Mouse (Mus musculus): Measurements from ENCODE around the gene Slc5a4a. TPM values are rescaled to one million over a fixed set of nuclear protein-coding genes. Genes with fewer than 3 reads are reported as not detected.

Slc5a4a gene
- polyA plus RNA-seq, 1 experiment from 2014 or later: not detected

DNA sequence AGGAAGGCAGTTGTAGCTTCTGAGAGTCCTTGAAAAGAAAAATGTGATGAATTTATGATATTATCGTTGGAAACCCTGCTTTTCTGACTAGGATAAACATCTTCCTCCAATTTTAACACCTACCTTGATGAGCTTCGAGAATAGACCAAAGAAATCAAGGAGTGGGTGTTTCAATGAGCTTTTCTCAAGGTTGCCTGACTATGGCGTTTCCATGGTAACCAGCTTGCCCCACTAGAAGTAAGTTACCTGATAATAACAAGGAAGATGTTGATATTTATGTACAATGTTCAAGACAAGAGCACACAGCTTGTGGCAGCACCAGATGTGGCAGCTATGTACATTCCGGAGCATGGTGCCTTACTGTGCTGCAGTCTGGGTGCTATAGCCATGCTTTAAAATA, 14.7 kb upstream of the Slc5a4a start:
- 58% methylated on average over 4 of the region's 4 CpGs for WGBS

DNA sequence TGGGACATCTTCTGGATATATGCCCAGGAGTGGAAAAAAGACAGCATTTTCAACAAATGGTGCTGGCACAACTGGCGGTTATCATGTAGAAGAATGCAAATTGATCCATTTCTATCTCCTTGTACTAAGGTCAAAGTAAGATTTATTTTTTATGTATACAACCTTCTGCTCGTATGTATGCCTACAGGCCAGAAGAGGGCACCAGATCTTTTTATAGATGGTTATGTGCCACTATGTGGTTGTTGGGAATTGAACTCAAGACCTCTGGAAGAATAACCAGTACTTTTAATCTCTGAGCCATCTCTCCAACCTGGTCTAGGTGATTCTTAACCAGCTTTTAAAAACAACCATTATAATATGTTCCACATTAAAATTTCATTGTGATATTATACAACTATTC, 10.9 kb upstream of the Slc5a4a start:
- H3K36me3 ChIP-seq (ENCODE audit: control insufficient read depth, insufficient read depth, low read length): no peaks in the 10 kb centered on the region
- TF ChIP-seq CTCF (IDR thresholded peaks at IDR 0.05; ENCODE audit: low read depth) (peak; percentile 25; the same call in 1 of the 2 replicates), EP300 (optimal IDR thresholded peaks at IDR 0.05) (no peak)
- ATAC-seq (ENCODE audit: low FRiP score, low TSS enrichment) (no peak), DNase-seq (ENCODE audit: low spot score) (no peak)
- H3K9ac ChIP-seq (ENCODE audit: low read length): no peak overlapping the region
- H3K4me1 ChIP-seq (replicated peaks; ENCODE audit: control insufficient read depth, insufficient read depth): no peaks in the 10 kb centered on the region
- H3K9me3 ChIP-seq (ENCODE audit: control insufficient read depth, low read length): no peaks in the 10 kb centered on the region
- H3K27ac ChIP-seq (replicated peaks): no peak overlapping the region
- WGBS: 80% methylated on average over 2 of the region's 2 CpGs
- no peak overlapping the region for H3K4me2 ChIP-seq (replicated peaks; ENCODE audit: low read depth)
- no peaks in the 10 kb centered on the region for H3K27me3 ChIP-seq (ENCODE audit: control insufficient read depth, insufficient read depth, low read length)
- no peak overlapping the region for H3K4me3 ChIP-seq (ENCODE audit: low read depth, low read length)

More for the DNA sequence above, 14.7 kb upstream of the Slc5a4a start:
- Histone ChIP-seq H3K4me3 (ENCODE audit: low read depth, low read length) (no peak overlapping the region), H3K27ac (replicated peaks) (no peak overlapping the region), H3K36me3 (ENCODE audit: control insufficient read depth, insufficient read depth, low read length) (no peaks in the 10 kb centered on the region), H3K9ac (ENCODE audit: low read length) (no peak overlapping the region), H3K4me1 (replicated peaks; ENCODE audit: control insufficient read depth, insufficient read depth) (no peaks in the 10 kb centered on the region), H3K9me3 (ENCODE audit: control insufficient read depth, low read length) (no peaks in the 10 kb centered on the region), H3K4me2 (replicated peaks; ENCODE audit: low read depth) (no peak overlapping the region), H3K27me3 (ENCODE audit: control insufficient read depth, insufficient read depth, low read length) (no peaks in the 10 kb centered on the region)
- ATAC-seq (ENCODE audit: low FRiP score, low TSS enrichment) (no peak), DNase-seq (ENCODE audit: low spot score) (no peak)
- TF ChIP-seq EP300 (optimal IDR thresholded peaks at IDR 0.05) (no peak), CTCF (IDR thresholded peaks at IDR 0.05; ENCODE audit: low read depth) (no peak)

DNA sequence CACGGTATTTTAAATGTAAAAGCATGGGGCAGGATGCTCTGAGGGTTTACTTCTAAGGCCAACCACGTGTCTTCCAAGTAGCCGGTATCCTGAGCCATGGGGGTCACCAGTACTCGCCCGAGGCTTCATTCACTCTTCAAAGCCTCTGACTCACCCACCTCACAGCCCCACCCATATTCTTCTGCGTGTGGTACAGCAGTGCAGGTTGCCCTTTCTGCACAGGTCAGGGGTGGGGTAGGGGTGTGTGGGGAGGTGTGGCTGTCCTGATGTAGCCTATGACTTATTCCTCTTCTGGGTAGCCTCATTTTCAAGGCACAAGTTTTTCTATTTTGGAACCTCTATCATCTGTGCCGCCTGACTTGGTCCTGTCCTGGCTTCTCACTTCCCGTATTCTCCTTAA, 405 bp upstream of the Slc5a4a start:
- H3K4me2 ChIP-seq (replicated peaks; ENCODE audit: low read depth): no peak overlapping the region
- no peak overlapping the region for H3K27ac ChIP-seq (replicated peaks)
- ATAC-seq (ENCODE audit: low FRiP score, low TSS enrichment) (peak; percentile 74), DNase-seq (ENCODE audit: low spot score) (peak; percentile 31)
- H3K36me3 ChIP-seq (ENCODE audit: control insufficient read depth, insufficient read depth, low read length): no peaks in the 10 kb centered on the region
- no peaks in the 10 kb centered on the region for H3K4me1 ChIP-seq (replicated peaks; ENCODE audit: control insufficient read depth, insufficient read depth)
- WGBS: 44% methylated on average over 8 of the region's 8 CpGs
- H3K4me3 ChIP-seq (ENCODE audit: low read depth, low read length): no peak overlapping the region
- TF ChIP-seq EP300 (optimal IDR thresholded peaks at IDR 0.05): no peak
- TF ChIP-seq CTCF (IDR thresholded peaks at IDR 0.05; ENCODE audit: low read depth): no peak
- H3K9ac ChIP-seq (ENCODE audit: low read length): no peak overlapping the region
- H3K9me3 ChIP-seq (ENCODE audit: control insufficient read depth, low read length): no peaks in the 10 kb centered on the region
- no peaks in the 10 kb centered on the region for H3K27me3 ChIP-seq (ENCODE audit: control insufficient read depth, insufficient read depth, low read length)

GRCm38 (mm10) chr10:76155911-76156310, 8.7 kb downstream of the Slc5a4a start:
- Histone ChIP-seq H3K4me2 (replicated peaks; ENCODE audit: low read depth) (no peak overlapping the region), H3K27ac (replicated peaks) (no peak overlapping the region), H3K9ac (ENCODE audit: low read length) (no peak overlapping the region), H3K27me3 (ENCODE audit: control insufficient read depth, insufficient read depth, low read length) (no peaks in the 10 kb centered on the region), H3K4me3 (ENCODE audit: low read depth, low read length) (no peak overlapping the region), H3K36me3 (ENCODE audit: control insufficient read depth, insufficient read depth, low read length) (no peaks in the 10 kb centered on the region), H3K9me3 (ENCODE audit: control insufficient read depth, low read length) (no peaks in the 10 kb centered on the region), H3K4me1 (replicated peaks; ENCODE audit: control insufficient read depth, insufficient read depth) (no peaks in the 10 kb centered on the region)
- no peak for DNase-seq (ENCODE audit: low spot score)
- WGBS: 85% methylated on average over 7 of the region's 7 CpGs
- ATAC-seq (ENCODE audit: low FRiP score, low TSS enrichment): no peak
- TF ChIP-seq EP300 (optimal IDR thresholded peaks at IDR 0.05): no peak
- no peak for TF ChIP-seq CTCF (IDR thresholded peaks at IDR 0.05; ENCODE audit: low read depth)

- no peak overlapping the region for H3K4me3 ChIP-seq (ENCODE audit: low read depth, low read length)
- no peak overlapping the region for H3K4me2 ChIP-seq (replicated peaks; ENCODE audit: low read depth)
- H3K9ac ChIP-seq (ENCODE audit: low read length): no peak overlapping the region
- ATAC-seq (ENCODE audit: low FRiP score, low TSS enrichment) (no peak), DNase-seq (ENCODE audit: low spot score) (no peak)
- H3K27me3 ChIP-seq (ENCODE audit: control insufficient read depth, insufficient read depth, low read length): no peaks in the 10 kb centered on the region
- no peak overlapping the region for H3K27ac ChIP-seq (replicated peaks)
- no peaks in the 10 kb centered on the region for H3K36me3 ChIP-seq (ENCODE audit: control insufficient read depth, insufficient read depth, low read length)
- WGBS: 64% methylated on average over 5 of the region's 5 CpGs
- no peaks in the 10 kb centered on the region for H3K4me1 ChIP-seq (replicated peaks; ENCODE audit: control insufficient read depth, insufficient read depth)
- TF ChIP-seq EP300 (optimal IDR thresholded peaks at IDR 0.05): no peak
- TF ChIP-seq CTCF (IDR thresholded peaks at IDR 0.05; ENCODE audit: low read depth): no peak
- H3K9me3 ChIP-seq (ENCODE audit: control insufficient read depth, low read length): no peaks in the 10 kb centered on the region
These were observed 10.3 kb downstream of the Slc5a4a start for GRCm38 (mm10) chr10:76157528-76157927.

GRCm38 (mm10) chr10:76158009-76158408, 10.8 kb downstream of the Slc5a4a start:
- Histone ChIP-seq H3K27ac (replicated peaks) (no peak overlapping the region), H3K4me2 (replicated peaks; ENCODE audit: low read depth) (no peak overlapping the region)
- no peak for ATAC-seq (ENCODE audit: low FRiP score, low TSS enrichment)

More at GRCm38 (mm10) chr10:76158009-76158408, 10.8 kb downstream of the Slc5a4a start:
- H3K4me1 ChIP-seq (replicated peaks; ENCODE audit: control insufficient read depth, insufficient read depth): no peaks in the 10 kb centered on the region
- H3K36me3 ChIP-seq (ENCODE audit: control insufficient read depth, insufficient read depth, low read length): no peaks in the 10 kb centered on the region
- H3K4me3 ChIP-seq (ENCODE audit: low read depth, low read length): no peak overlapping the region
- H3K27me3 ChIP-seq (ENCODE audit: control insufficient read depth, insufficient read depth, low read length): no peaks in the 10 kb centered on the region
- 33% methylated on average over 1 of the region's 1 CpGs for WGBS
- no peaks in the 10 kb centered on the region for H3K9me3 ChIP-seq (ENCODE audit: control insufficient read depth, low read length)
- DNase-seq (ENCODE audit: low spot score): no peak
- no peak for TF ChIP-seq CTCF (IDR thresholded peaks at IDR 0.05; ENCODE audit: low read depth)
- TF ChIP-seq EP300 (optimal IDR thresholded peaks at IDR 0.05): no peak
- no peak overlapping the region for H3K9ac ChIP-seq (ENCODE audit: low read length)
